Mouse (Mus musculus): ENCODE measurements around the gene Nkx1-1. TPM values are rescaled to one million over a fixed set of nuclear protein-coding genes. Genes with fewer than 3 reads are reported as not detected.

Nkx1-1 gene
- not detected in 2 replicates for polyA plus RNA-seq (2012; ENCODE audit: insufficient read depth, insufficient read length, low replicate concordance, missing spikeins)

- TF ChIP-seq CTCF (IDR thresholded peaks at IDR 0.05; ENCODE audit: insufficient read depth, low read depth, low read length) (no peak), POLR2A (IDR thresholded peaks at IDR 0.05; ENCODE audit: insufficient read depth, low read depth, low read length) (no peak)
- Histone ChIP-seq H3K4me1 (ENCODE audit: control insufficient read depth, insufficient read depth, low read length) (peaks cover 24% of the 10 kb centered on the region), H3K27ac (ENCODE audit: insufficient read depth, low read depth, low read length) (no peak within 1 kb of the TSS), H3K4me3 (ENCODE audit: insufficient read depth, low read depth, low read length) (peak within 1 kb of the TSS; percentile 14; the same call in 1 of the 2 replicates)
- WGBS, result under 1% methylated on average over 84 of the region's 90 CpGs
These were observed at the start of gene Nkx1-1 for GRCm38 (mm10) chr5:33433201-33434138. Gene Nkx1-1 (minus strand): TSS chr5:33433976.

- no peaks in the 10 kb centered on the region for H3K4me1 ChIP-seq (ENCODE audit: control insufficient read depth, insufficient read depth, low read length)
- H3K27ac ChIP-seq (ENCODE audit: insufficient read depth, low read depth, low read length), result no peak overlapping the region
- H3K4me3 ChIP-seq (ENCODE audit: insufficient read depth, low read depth, low read length), result no peak overlapping the region
- 74% methylated on average over 7 of the region's 7 CpGs for WGBS
- TF ChIP-seq CTCF (IDR thresholded peaks at IDR 0.05; ENCODE audit: insufficient read depth, low read depth, low read length) (no peak), POLR2A (IDR thresholded peaks at IDR 0.05; ENCODE audit: insufficient read depth, low read depth, low read length) (no peak)
These were observed 47.5 kb upstream of the Nkx1-1 start for GRCm38 (mm10) chr5:33481318-33481685.

- Histone ChIP-seq H3K4me3 (ENCODE audit: insufficient read depth, low read depth, low read length) (no peak overlapping the region), H3K27ac (ENCODE audit: insufficient read depth, low read depth, low read length) (no peak overlapping the region), H3K4me1 (ENCODE audit: control insufficient read depth, insufficient read depth, low read length) (no peaks in the 10 kb centered on the region)
- TF ChIP-seq POLR2A (IDR thresholded peaks at IDR 0.05; ENCODE audit: insufficient read depth, low read depth, low read length) (no peak), CTCF (IDR thresholded peaks at IDR 0.05; ENCODE audit: insufficient read depth, low read depth, low read length) (no peak)
- 54% methylated on average over 26 of the region's 26 CpGs for WGBS
These were observed 47.0 kb upstream of the Nkx1-1 start for GRCm38 (mm10) chr5:33480582-33481317.

- no peak overlapping the region for H3K27ac ChIP-seq (ENCODE audit: insufficient read depth, low read depth, low read length)
- TF ChIP-seq CTCF (IDR thresholded peaks at IDR 0.05; ENCODE audit: insufficient read depth, low read depth, low read length) (no peak), POLR2A (IDR thresholded peaks at IDR 0.05; ENCODE audit: insufficient read depth, low read depth, low read length) (no peak)
- no peak overlapping the region for H3K4me3 ChIP-seq (ENCODE audit: insufficient read depth, low read depth, low read length)
- 48% methylated on average over 11 of the region's 11 CpGs for whole genome bisulfite sequencing
- H3K4me1 ChIP-seq (ENCODE audit: control insufficient read depth, insufficient read depth, low read length), result no peaks in the 10 kb centered on the region
These were observed 31.7 kb upstream of the Nkx1-1 start for GRCm38 (mm10) chr5:33465464-33465863.

- 70% methylated on average over 7 of the region's 7 CpGs for WGBS
- H3K4me1 ChIP-seq (ENCODE audit: control insufficient read depth, insufficient read depth, low read length), result no peaks in the 10 kb centered on the region
- TF ChIP-seq CTCF (IDR thresholded peaks at IDR 0.05; ENCODE audit: insufficient read depth, low read depth, low read length) (no peak), POLR2A (IDR thresholded peaks at IDR 0.05; ENCODE audit: insufficient read depth, low read depth, low read length) (no peak)
- H3K4me3 ChIP-seq (ENCODE audit: insufficient read depth, low read depth, low read length), result no peak overlapping the region
- H3K27ac ChIP-seq (ENCODE audit: insufficient read depth, low read depth, low read length), result no peak overlapping the region
These were observed 30.6 kb upstream of the Nkx1-1 start for GRCm38 (mm10) chr5:33464390-33464789.

GRCm38 (mm10) chr5:33459111-33459510, 25.3 kb upstream of the Nkx1-1 start:
- no peak for TF ChIP-seq CTCF (IDR thresholded peaks at IDR 0.05; ENCODE audit: insufficient read depth, low read depth, low read length)
- 81% methylated on average over 2 of the region's 2 CpGs for WGBS
- Histone ChIP-seq H3K27ac (ENCODE audit: insufficient read depth, low read depth, low read length) (no peak overlapping the region), H3K4me1 (ENCODE audit: control insufficient read depth, insufficient read depth, low read length) (peaks cover 8% of the 10 kb centered on the region), H3K4me3 (ENCODE audit: insufficient read depth, low read depth, low read length) (no peak overlapping the region)

- no peak overlapping the region for H3K4me3 ChIP-seq (ENCODE audit: insufficient read depth, low read depth, low read length)
- peaks cover 8% of the 10 kb centered on the region for H3K4me1 ChIP-seq (ENCODE audit: control insufficient read depth, insufficient read depth, low read length)
- WGBS, result 57% methylated on average over 3 of the region's 3 CpGs
- TF ChIP-seq CTCF (IDR thresholded peaks at IDR 0.05; ENCODE audit: insufficient read depth, low read depth, low read length) (no peak), POLR2A (IDR thresholded peaks at IDR 0.05; ENCODE audit: insufficient read depth, low read depth, low read length) (no peak)
- no peak overlapping the region for H3K27ac ChIP-seq (ENCODE audit: insufficient read depth, low read depth, low read length)
These were observed 24.4 kb upstream of the Nkx1-1 start for GRCm38 (mm10) chr5:33458132-33458622.

GRCm38 (mm10) chr5:33455737-33456136, 22.0 kb upstream of the Nkx1-1 start:
- 54% methylated on average over 8 of the region's 8 CpGs for WGBS
- TF ChIP-seq CTCF (IDR thresholded peaks at IDR 0.05; ENCODE audit: insufficient read depth, low read depth, low read length), result no peak
- no peak for TF ChIP-seq POLR2A (IDR thresholded peaks at IDR 0.05; ENCODE audit: insufficient read depth, low read depth, low read length)
- Histone ChIP-seq H3K4me1 (ENCODE audit: control insufficient read depth, insufficient read depth, low read length) (peaks cover 8% of the 10 kb centered on the region), H3K27ac (ENCODE audit: insufficient read depth, low read depth, low read length) (no peak overlapping the region), H3K4me3 (ENCODE audit: insufficient read depth, low read depth, low read length) (no peak overlapping the region)

GRCm38 (mm10) chr5:33443794-33444193, 10.0 kb upstream of the Nkx1-1 start:
- TF ChIP-seq CTCF (IDR thresholded peaks at IDR 0.05; ENCODE audit: insufficient read depth, low read depth, low read length) (no peak), POLR2A (IDR thresholded peaks at IDR 0.05; ENCODE audit: insufficient read depth, low read depth, low read length) (no peak)
- Histone ChIP-seq H3K4me3 (ENCODE audit: insufficient read depth, low read depth, low read length) (no peak overlapping the region), H3K27ac (ENCODE audit: insufficient read depth, low read depth, low read length) (no peak overlapping the region), H3K4me1 (ENCODE audit: control insufficient read depth, insufficient read depth, low read length) (peaks cover 7% of the 10 kb centered on the region)
- WGBS, result 68% methylated on average over 9 of the region's 9 CpGs

Measured in olfactory bulb, adult 2 months (tissue).